Mouse (Mus musculus): Measurements from ENCODE around the gene Arf6.

DNA sequence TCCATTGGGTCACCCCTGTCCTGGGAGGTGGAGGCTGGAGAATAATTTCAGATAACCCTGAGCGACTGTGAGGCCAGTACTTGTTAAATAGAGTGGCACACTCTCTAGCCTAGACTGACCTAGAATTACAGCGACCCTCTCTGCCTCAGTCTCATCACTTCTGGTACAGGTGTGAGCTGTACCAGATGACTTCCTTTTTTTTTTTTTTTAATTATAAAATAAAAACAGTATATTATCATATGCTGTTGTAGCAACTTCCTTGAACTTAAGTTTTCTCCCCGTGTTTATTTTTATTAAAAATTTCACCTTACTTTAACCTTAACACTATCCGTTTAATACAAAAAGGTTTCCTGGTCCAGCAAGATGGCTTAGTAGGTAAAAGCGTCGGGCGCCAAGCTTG is 1.0 kb upstream of the Arf6 start:
- TF ChIP-seq CTCF (IDR thresholded peaks at IDR 0.05; ENCODE audit: low read depth, low read length) (no peak), POLR2A (IDR thresholded peaks at IDR 0.05; ENCODE audit: insufficient read depth, low read length) (no peak)

Data from ES-Bruce4 (cell line).